Mouse (Mus musculus): Measurements from ENCODE around the gene Atp2a1. TPM values are rescaled to one million over a fixed set of nuclear protein-coding genes. Genes with fewer than 3 reads are reported as not detected.

Gene Atp2a1
- polyA plus RNA-seq, 1 experiment from 2014 or later = 5.3 TPM

DNA sequence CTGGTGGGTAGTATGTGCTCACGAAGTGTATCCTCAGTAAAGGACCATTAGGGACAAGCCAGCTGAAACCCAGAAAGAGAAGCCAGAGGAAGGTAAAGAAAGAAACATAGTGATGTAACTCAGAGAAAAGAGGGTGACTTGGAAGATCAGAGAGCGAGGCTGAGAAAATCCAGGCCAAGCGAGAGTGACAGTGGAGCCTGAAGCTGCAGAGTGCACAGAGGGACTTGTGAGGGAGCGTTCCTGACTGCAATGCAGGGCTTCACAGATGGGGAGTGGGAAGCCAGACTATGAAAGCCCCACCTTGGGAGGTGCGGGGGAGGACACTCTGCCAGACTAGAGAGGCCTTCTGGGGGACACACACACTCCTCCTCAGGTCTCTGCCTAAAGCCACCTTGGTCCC is 4.7 kb downstream of the Atp2a1 start:
- Histone ChIP-seq H3K4me1 (peaks cover 30% of the 10 kb centered on the region), H3K9me3 (replicated peaks) (no peaks in the 10 kb centered on the region), H3K36me3 (no peaks in the 10 kb centered on the region), H3K27ac (no peak overlapping the region), H3K27me3 (ENCODE audit: low read depth, poor library complexity, severe bottlenecking) (peaks cover 4% of the 10 kb centered on the region; the same call in 1 of the 2 replicates), H3K4me3 (no peak overlapping the region)
- 84% methylated on average over 5 of the region's 5 CpGs for WGBS
- no peak for DNase-seq (ENCODE audit: low spot score)

DNA sequence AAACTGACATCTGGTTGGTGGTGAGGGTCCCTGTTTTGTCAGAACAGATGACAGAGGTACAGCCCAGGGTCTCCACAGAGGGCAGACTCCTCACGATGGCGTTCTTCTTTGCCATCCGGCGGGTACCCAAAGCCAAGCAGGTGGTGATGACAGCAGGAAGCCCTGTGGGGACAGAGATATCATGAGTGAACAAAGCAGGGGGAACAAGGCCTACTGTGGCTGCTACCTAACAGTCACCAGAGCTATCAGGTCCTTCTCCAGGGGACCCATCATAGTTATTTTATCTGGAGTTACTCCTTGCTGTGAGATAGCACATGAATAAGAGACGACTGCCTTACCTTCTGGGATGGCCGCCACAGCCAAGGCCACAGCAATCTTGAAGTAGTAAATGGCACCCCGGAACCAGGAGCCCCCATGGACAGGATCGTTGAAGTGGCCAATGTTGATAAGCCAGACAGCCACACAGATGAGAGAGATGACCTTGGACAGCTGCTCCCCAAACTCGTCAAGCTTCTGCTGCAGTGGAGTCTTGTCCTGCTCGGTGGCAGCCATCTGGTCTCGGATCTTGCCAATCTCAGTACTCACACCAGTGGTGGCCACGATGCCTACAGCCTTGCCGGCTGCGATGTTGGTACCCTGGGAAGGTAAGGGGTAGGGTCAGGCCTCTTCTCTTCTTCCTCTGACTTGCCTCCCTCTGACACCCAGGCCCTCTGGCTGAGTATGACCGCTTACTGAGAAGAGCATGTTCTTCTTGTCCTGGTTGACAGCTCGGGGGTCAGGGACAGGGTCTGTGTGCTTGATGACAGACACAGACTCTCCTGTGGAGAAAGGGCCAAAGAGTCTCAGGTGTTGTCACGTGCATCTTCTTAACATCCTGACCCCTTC is 6.3 kb downstream of the Atp2a1 start:
- H3K36me3 ChIP-seq = no peaks in the 10 kb centered on the region
- H3K4me1 ChIP-seq = peaks cover 16% of the 10 kb centered on the region
- no peak overlapping the region for H3K4me3 ChIP-seq
- WGBS = 91% methylated on average over 17 of the region's 17 CpGs
- no peak for DNase-seq (ENCODE audit: low spot score)
- no peaks in the 10 kb centered on the region for H3K9me3 ChIP-seq (replicated peaks)
- H3K27me3 ChIP-seq (ENCODE audit: low read depth, poor library complexity, severe bottlenecking) = no peaks in the 10 kb centered on the region; the same call in 1 of the 2 replicates
- no peak overlapping the region for H3K27ac ChIP-seq

DNA sequence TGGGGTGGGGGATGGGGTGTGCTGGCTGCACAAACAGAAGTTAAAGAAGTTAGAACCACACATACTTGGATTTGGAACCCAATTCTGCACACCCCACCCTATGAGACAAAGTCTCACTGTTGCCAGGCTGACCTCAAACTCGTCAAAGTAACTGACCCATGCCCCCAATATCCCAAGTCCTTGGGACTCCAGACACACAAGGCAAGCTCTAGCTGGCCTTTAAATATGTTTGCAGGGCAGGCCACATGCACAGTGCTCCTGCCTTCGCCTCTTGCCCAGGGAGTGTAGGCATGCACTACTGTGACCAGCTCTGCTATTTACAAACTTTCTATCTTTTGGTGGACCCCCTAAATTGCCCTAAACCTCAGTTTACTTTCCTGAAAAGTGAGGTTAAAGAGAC is 7.7 kb downstream of the Atp2a1 start:
- WGBS = 88% methylated on average over 2 of the region's 2 CpGs
- no peaks in the 10 kb centered on the region for H3K9me3 ChIP-seq (replicated peaks)

DNA sequence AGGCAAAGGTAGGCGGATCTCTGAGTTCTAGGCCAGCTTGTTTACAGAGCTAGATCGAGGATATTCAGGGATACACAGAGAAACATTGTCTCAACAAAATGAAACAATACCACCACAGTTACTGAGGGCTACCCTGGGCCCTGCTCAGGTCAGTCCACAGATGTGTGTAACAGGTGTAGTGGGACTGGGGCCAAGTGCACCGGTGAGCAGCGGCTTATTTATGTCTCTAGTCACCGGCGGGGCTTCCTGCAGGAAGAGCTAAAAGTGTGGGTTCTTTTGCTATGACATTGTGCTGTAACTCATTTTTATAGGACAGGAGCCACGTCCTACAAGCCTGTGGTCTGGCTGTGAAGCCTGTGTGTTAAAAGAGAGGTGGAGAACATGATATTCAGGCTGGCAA is 9.0 kb downstream of the Atp2a1 start:
- Histone ChIP-seq H3K27ac (no peak overlapping the region), H3K27me3 (ENCODE audit: low read depth, poor library complexity, severe bottlenecking) (no peaks in the 10 kb centered on the region), H3K9me3 (replicated peaks) (no peaks in the 10 kb centered on the region), H3K36me3 (0 out of 2 replicates have a peak, but pooled peaks cover 4% of the 10 kb centered on the region), H3K4me1 (no peaks in the 10 kb centered on the region), H3K4me3 (no peak overlapping the region)
- DNase-seq (ENCODE audit: low spot score) = no peak
- 56% methylated on average over 7 of the region's 7 CpGs for WGBS

More for the DNA sequence above, 7.7 kb downstream of the Atp2a1 start:
- no peak for DNase-seq (ENCODE audit: low spot score)
- H3K4me3 ChIP-seq = no peak overlapping the region
- H3K36me3 ChIP-seq = no peaks in the 10 kb centered on the region
- no peak overlapping the region for H3K27ac ChIP-seq
- no peaks in the 10 kb centered on the region for H3K27me3 ChIP-seq (ENCODE audit: low read depth, poor library complexity, severe bottlenecking)
- 0 out of 2 replicates have a peak, but pooled peaks cover 3% of the 10 kb centered on the region for H3K4me1 ChIP-seq

DNA sequence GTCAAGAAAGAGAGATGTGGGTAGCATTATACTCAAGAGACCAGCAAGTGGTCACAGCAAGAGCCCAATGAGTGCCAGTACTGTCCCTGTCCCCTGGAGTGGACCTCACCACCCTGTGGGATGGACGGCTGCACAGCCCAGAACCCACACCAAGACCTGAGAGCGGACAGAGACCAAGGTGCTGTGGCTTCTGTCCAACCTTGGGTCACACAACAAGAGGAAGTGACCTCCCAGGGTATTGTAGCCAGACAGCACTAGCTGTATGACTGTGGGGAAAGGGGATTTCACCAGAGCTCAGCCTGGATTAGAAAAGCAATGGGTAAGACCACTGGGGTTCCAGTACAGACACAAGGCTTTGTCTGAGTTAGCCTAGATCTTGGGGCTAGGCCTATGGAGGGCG is 10.7 kb downstream of the Atp2a1 start:
- DNase-seq (ENCODE audit: low spot score) = no peak
- H3K36me3 ChIP-seq = peaks cover 19% of the 10 kb centered on the region
- WGBS = 84% methylated on average over 3 of the region's 3 CpGs
- H3K4me3 ChIP-seq = no peak overlapping the region
- no peaks in the 10 kb centered on the region for H3K4me1 ChIP-seq
- H3K9me3 ChIP-seq (replicated peaks) = no peaks in the 10 kb centered on the region
- no peak overlapping the region for H3K27ac ChIP-seq
- no peaks in the 10 kb centered on the region for H3K27me3 ChIP-seq (ENCODE audit: low read depth, poor library complexity, severe bottlenecking)

DNA sequence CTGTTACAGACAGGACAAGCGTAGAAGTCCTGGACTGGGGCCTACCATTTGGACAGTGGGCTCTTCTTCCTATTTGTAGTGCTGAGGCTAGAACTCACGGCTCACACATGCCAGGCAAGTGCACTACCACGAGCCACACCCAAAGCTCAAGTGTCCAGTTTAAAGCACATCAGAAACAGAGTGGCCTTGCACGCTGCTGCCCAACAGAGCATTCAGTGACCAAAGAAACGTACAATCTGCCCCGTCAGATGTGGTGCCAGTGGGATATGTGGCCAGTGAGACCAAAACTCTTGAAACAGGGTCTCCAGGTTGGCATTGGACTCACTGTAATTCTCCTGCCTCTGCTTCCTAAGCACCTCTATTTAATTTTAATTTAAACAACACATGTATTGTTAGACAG is 12.3 kb downstream of the Atp2a1 start:
- Histone ChIP-seq H3K36me3 (peaks cover 35% of the 10 kb centered on the region), H3K9me3 (replicated peaks) (no peaks in the 10 kb centered on the region), H3K4me1 (no peaks in the 10 kb centered on the region), H3K27ac (no peak overlapping the region), H3K27me3 (ENCODE audit: low read depth, poor library complexity, severe bottlenecking) (no peaks in the 10 kb centered on the region), H3K4me3 (no peak overlapping the region)
- WGBS = 92% methylated on average over 6 of the region's 6 CpGs
- DNase-seq (ENCODE audit: low spot score) = no peak

DNA sequence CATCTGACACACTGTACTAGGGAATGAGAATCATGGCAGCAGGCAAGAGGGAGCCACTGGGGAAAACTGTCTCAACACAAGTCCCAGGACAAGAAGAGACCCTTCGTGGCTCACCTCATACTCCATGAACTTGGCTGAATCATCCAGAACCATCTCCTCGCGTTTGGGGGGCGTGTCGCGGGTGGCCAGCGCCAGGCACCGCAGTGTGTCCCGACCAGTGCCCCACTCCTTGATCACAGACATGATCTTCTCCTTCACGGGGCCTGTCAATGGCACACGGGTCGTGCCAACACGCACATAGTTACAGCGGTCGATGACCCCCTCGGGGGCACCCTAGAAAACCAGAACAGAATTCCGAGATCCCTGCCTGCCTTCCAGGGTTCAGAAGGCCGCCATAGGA is 12.9 kb downstream of the Atp2a1 start:
- Histone ChIP-seq H3K27me3 (ENCODE audit: low read depth, poor library complexity, severe bottlenecking) (no peaks in the 10 kb centered on the region), H3K4me1 (no peaks in the 10 kb centered on the region), H3K4me3 (no peak overlapping the region), H3K36me3 (peaks cover 42% of the 10 kb centered on the region), H3K27ac (no peak overlapping the region), H3K9me3 (replicated peaks) (no peaks in the 10 kb centered on the region)
- DNase-seq (ENCODE audit: low spot score) = no peak
- WGBS = 95% methylated on average over 18 of the region's 18 CpGs

DNA sequence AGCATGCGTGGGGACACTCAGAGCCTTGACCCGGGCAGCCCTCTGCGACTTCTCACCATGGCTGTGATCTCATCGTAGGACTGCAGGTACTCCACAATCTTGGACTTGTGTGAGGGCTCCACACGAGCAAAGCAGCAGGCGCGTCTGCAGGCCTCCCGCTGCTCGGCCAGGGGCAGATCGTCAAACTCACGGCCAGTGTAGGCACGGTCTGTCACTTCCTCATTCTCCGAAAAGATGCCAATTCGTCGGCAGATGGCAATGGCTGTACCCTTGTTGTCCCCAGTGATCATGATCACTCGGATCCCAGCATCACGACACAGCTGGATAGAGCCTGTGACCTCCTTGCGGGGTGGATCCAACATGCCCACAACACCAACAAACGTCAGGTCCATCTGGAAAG is 14.4 kb downstream of the Atp2a1 start:
- Histone ChIP-seq H3K4me3 (no peak overlapping the region), H3K27me3 (ENCODE audit: low read depth, poor library complexity, severe bottlenecking) (no peaks in the 10 kb centered on the region), H3K36me3 (peaks cover 55% of the 10 kb centered on the region), H3K27ac (no peak overlapping the region), H3K9me3 (replicated peaks) (no peaks in the 10 kb centered on the region), H3K4me1 (no peaks in the 10 kb centered on the region)
- WGBS = 94% methylated on average over 19 of the region's 19 CpGs
- no peak for DNase-seq (ENCODE audit: low spot score)

DNA sequence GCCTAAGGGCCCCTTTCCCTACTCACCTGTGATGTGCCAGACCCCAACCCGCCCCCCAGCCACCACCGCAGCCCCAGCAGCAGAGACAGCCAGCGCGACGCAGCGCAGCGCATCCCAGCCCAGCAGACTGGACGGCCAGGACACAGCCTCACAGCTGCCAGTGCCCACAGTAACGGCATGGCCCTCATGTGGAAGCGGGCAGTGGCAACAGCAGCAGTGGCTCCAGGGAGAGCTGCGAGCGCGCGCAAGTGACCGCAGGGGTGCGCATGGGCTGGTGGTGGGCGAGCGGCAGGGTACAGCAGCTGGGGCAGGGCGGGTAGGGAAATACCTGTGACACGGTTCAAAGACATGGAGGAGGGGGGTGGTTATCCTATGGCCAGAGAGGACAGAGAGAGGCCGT is 16.7 kb downstream of the Atp2a1 start:
- Histone ChIP-seq H3K4me3 (no peak overlapping the region), H3K36me3 (peaks cover 69% of the 10 kb centered on the region), H3K27ac (no peak overlapping the region; the same call in 1 of the 2 replicates), H3K4me1 (no peaks in the 10 kb centered on the region), H3K9me3 (replicated peaks) (no peaks in the 10 kb centered on the region), H3K27me3 (ENCODE audit: low read depth, poor library complexity, severe bottlenecking) (no peaks in the 10 kb centered on the region)
- no peak for DNase-seq (ENCODE audit: low spot score)
- WGBS = 91% methylated on average over 21 of the region's 21 CpGs

DNA sequence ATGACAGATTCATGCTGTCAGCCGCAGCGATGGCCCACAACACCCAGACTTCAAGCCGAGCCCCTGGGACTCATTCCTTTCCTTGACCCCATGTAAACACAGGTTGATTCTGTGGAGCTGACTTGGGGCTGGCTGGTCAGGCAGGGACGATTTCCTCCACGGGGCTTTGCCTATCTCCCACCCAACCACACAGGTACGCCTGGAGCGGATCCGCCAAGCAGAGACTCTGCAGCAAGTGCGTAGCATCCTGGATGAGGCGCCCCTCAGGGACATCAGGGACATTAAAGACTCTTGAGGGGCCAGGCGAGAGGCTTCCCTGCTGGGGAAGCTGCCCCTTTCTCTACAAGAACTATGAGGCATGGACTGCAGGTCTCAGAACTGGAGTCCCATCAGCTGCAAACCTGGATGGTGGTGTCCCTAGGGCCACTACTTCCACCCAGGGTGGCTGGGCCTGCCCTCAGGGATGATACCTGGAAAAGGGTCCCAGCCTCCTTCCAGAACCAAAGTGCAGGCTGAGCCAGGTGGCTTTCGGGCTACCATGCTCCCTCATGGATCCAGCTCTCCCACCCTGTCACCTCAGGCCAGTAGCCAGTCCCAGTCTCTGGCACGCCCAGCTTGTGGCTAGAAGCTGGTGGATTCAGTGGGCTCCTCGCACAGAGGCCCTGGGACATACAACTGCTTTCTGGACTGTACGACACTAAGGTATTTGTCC is 17.6 kb downstream of the Atp2a1 start:
- Histone ChIP-seq H3K27ac (no peak overlapping the region), H3K27me3 (ENCODE audit: low read depth, poor library complexity, severe bottlenecking) (no peaks in the 10 kb centered on the region), H3K36me3 (peaks cover 76% of the 10 kb centered on the region), H3K9me3 (replicated peaks) (no peaks in the 10 kb centered on the region), H3K4me3 (no peak overlapping the region), H3K4me1 (no peaks in the 10 kb centered on the region)
- WGBS = 95% methylated on average over 15 of the region's 15 CpGs
- DNase-seq (ENCODE audit: low spot score) = no peak

DNA sequence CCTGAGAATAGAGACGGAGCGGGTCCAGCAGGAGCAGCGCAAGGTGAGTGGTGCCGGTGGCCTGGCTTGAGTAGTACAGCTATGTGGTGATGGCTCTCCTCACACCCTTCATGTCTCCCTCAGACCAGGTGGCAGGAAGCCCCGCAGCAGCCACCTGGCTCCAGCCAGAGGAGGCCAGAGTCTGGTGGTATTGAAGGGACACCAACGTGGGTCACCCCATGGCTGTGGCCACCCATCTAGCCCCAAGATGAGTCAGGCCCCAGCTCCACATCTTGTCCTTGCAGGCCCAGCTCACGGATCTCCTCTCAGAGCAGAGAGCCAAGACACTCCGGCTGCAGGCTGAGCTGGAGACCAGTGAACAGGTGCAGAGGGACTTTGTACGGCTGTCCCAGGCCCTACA is 18.4 kb downstream of the Atp2a1 start:
- H3K4me1 ChIP-seq = no peaks in the 10 kb centered on the region
- H3K36me3 ChIP-seq = peaks cover 79% of the 10 kb centered on the region
- DNase-seq (ENCODE audit: low spot score) = no peak
- no peaks in the 10 kb centered on the region for H3K27me3 ChIP-seq (ENCODE audit: low read depth, poor library complexity, severe bottlenecking)
- H3K9me3 ChIP-seq (replicated peaks) = no peaks in the 10 kb centered on the region
- WGBS = 96% methylated on average over 9 of the region's 9 CpGs
- no peak overlapping the region for H3K4me3 ChIP-seq
- H3K27ac ChIP-seq = no peak overlapping the region

DNA sequence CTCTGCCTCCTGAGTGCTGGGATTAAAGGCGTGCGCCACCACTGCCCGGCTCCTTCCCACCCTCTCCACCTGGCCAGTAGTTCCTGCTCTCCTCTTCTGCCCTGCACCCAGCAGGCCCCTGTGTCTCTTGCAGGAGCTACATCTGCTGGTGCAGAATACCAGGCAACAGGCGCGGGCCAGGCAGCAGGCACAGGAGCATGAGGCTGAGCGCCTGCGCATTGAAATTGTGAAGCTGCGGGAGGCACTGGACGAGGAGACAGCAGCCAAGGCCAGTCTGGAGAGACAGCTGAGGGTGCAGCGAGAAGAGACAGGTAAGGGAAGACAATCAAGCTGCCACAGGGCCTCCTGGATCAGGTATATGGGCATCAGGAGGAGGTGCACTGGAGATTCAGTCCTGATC is 18.9 kb downstream of the Atp2a1 start:
- Histone ChIP-seq H3K4me3 (no peak overlapping the region), H3K27me3 (ENCODE audit: low read depth, poor library complexity, severe bottlenecking) (no peaks in the 10 kb centered on the region), H3K27ac (no peak overlapping the region), H3K9me3 (replicated peaks) (no peaks in the 10 kb centered on the region), H3K36me3 (peaks cover 77% of the 10 kb centered on the region), H3K4me1 (no peaks in the 10 kb centered on the region)
- DNase-seq (ENCODE audit: low spot score) = no peak
- WGBS = 95% methylated on average over 10 of the region's 10 CpGs

DNA sequence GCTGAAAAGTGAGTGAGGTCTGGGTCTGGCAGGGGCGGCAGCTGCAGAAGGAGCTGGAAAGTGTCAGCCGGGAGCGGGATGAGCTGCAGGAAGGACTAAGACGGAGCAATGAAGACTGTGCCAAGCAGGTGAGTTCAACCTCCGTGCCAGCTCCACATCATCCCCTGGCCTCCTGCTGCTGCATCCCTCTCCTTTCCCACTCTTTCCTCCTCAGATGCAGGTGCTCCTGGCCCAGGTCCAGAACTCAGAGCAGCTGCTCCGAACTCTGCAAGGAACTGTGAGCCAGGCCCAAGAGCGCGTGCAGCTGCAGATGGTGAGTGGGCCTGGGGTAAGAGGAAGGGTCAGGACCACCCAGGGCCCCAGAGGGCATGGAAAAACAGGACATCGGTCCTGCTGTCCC is 22.8 kb downstream of the Atp2a1 start:
- WGBS = 86% methylated on average over 9 of the region's 9 CpGs
- no peak for DNase-seq (ENCODE audit: low spot score)
- Histone ChIP-seq H3K27ac (no peak overlapping the region), H3K9me3 (replicated peaks) (no peaks in the 10 kb centered on the region), H3K4me3 (no peak overlapping the region), H3K36me3 (peaks cover 50% of the 10 kb centered on the region), H3K4me1 (no peaks in the 10 kb centered on the region), H3K27me3 (ENCODE audit: low read depth, poor library complexity, severe bottlenecking) (no peaks in the 10 kb centered on the region)

Measured in limb, embryonic 10.5 days (tissue).